Mouse (Mus musculus): ENCODE data around the gene 4930442H23Rik.

Gene 4930442H23Rik

DNA sequence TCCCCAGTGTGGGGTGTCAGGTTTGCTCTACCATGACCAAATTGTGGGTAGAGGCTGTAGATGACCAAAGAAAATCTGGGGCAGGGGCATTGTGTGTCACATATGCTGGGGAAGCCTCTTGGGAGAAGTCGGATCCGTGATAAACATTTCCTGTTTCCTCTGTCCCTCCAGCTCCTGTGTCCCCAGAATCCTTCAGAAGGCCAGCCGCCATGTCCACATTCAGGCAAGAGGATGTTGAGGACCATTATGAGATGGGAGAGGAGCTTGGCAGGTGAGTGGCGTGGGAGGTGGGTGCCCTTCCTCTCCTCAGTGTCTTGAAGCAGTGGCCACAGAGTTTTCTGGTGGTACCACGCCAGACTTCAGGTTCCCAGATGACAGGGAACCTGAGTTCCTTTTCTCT, at the start of gene 4930442H23Rik:
4930442H23Rik (minus strand) TSS at position 45 of the 400 bp plus-strand sequence.
- TF ChIP-seq GATA4 (IDR thresholded peaks at IDR 0.05; ENCODE audit: insufficient replicate concordance, low read length) = no peak

DNA sequence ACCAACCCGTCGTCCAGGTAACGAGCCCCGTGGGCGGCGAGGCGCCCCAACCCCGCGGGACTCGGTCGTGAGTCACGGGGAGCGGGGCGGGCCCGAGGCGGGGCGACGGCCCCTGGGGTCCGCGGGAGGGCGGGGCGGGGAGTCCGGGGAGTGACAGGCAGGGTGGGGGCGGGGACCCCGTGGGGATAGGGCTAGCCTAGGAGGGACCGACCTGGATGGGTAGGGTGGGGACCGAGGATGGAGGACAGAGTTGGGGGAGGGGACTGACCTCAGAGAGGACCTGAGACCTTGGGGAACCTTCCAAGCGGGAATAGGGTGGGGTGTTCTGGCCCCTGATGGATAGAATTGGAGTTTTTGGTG, 49.6 kb upstream of the 4930442H23Rik start:
- no peak for TF ChIP-seq GATA4 (IDR thresholded peaks at IDR 0.05; ENCODE audit: insufficient replicate concordance, low read length)

DNA sequence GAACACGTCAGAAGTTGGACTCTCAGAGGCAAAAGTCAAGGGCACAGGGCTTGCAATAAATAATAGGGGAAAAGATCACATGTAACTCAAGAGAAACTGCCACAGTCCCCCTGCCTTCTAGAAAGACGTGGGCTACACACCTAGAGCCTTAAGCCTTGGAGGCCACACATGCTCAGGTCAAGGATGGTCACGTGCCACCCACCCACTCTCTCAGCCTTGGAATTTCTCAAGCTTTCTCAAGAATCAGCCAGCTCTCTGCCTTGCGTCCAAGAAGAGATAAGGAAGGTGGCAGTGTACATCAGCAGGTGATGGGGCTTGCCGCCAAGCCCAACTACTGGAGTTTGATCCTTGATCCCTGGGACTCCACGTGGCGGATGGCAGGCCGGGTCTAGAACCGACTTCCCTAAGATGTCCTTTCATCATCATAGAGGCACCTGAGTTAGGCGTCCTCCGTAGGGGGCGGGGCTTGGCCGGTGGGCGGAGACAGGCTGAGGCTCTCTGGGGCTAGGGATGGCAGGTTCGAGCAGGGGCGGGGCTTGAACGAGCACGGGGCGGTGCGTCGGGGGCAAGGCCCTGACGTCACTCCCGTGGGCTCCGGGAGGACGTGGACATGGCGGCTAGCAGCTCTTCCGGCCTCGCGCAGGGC, 49.1 kb upstream of the 4930442H23Rik start, which contains the start of gene Zfr2:
Zfr2 (plus strand) TSS at position 576 of the 646 bp plus-strand sequence.
- peak; percentile 37; the same call in 1 of the 2 replicates for TF ChIP-seq GATA4 (IDR thresholded peaks at IDR 0.05; ENCODE audit: insufficient replicate concordance, low read length)

DNA sequence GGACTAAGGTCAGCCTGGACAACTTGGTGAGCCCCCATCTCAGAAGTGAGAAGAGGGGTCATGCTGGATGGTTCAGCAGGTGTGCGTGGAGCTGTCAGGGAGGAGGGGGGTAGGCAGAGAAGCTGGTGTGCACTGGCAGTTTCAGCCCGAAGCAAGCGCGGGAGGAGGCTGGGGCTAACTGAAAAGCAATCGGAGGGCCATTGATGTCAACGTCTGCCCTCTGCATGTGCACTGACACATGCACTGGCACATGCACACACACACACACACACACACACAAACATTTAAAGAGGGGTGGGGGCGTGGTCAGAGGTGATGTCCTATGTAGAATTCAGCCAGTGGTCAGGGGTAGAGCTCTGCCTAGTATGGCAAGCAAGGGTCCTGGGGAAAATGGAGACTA, 47.8 kb upstream of the 4930442H23Rik start:
- TF ChIP-seq GATA4 (IDR thresholded peaks at IDR 0.05; ENCODE audit: insufficient replicate concordance, low read length) = no peak

DNA sequence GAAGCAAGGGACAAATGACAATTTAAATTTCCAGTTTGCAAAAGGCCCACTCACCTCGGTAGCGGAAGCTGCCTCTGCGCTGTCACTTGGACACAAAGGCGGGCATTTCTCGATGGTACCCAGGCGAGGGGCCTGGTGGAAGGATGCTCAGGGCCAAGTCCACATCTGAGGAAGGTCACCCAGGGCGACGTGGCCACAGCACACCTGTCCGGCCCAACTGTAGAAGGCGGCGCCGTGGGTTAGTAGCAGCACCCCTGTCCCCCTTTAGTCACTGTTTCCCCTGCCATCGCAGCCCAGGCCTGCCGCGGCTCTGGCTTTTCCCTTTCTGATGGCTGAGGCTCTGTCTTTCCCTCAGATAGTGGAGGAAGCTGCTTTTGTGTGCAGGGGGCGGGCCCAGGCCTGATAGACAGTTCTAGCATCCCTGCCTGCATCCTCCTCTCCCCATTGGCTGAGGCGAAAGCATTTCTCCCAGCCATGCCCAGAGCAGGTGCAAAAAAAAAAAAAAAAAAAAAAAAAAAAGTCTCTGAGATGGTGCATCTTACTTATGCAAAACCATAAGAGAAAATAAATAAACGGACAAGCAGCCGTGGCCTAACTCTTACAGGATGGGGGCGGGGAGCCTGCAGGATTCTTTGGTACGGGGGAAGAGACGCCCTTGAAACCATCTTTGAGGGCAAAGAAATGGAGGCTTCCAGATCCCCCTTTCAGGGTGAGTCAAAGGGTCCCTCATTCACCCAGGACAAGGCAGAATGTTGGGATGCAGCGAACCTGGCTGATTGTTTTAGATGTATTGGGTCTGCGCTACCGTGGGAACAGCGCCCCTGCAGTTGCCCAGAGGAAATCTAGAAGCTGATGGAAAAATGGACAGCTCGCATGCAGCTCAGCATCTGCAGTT, 47.0 kb upstream of the 4930442H23Rik start, which contains the start of gene Atcay:
Atcay (minus strand) TSS at position 396 of the 895 bp plus-strand sequence.
- no peak for TF ChIP-seq GATA4 (IDR thresholded peaks at IDR 0.05; ENCODE audit: insufficient replicate concordance, low read length)

DNA sequence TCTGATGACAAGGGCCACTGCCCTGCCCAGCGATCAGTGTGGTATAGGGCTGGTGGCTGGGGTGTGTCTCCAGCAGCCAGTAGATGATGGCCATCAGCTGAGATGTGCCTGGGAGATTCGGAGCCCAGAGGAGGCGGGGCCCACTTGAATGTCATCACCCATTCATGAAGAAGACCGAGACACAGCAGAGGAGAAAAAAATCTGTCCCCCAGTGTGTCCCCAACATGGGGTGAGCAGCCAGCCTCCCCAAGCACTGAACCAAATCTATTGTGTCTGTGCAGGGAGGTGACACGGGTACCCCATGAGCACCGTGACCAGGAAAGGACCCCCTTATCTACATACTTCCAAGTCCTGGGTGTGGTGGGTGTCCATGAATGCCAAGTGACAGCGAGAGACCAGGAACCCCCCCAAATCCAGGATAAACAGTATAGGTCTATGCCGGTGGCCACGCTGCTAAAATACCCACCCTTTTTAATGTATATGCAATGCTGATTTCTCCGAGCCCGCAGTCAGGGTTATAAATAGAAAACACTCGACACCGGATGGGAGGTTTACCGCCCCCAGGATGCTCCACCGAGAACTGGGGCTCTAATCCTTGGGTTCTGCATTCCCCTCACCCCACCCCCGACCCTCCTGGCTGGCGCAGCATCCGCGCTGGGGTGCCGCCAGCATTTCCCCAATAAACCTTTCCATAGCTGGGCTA, 46.2 kb upstream of the 4930442H23Rik start:
- TF ChIP-seq GATA4 (IDR thresholded peaks at IDR 0.05; ENCODE audit: insufficient replicate concordance, low read length) = no peak

DNA sequence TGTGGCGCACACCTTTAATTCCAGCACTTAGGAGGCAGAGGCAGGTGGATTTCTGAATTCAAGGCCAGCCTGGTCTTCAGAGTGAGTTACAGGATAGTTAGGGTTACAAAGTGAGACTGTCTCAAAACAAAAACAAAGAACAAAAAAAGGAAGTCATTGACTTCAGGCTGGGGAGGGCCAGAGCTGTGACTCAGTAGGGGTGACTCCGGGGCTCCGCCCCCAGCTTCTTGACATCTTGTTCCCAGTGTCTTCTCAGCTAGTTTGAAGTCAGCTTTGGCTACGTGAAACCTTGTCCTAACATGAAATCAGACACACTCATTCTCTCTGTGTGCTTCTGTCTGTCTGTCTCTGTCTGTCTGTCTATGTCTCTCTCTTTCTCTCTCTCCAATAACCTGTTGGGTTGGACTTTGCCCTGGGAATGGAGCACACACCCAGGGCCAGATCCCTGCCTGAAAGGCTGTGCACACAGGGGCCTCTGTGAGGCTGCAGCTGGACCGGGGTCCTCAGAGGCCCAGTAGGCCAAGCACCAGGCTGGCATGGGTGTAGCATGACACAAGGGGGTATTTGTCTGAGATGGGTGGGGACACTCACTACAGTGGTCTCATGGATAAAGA, 37.9 kb upstream of the 4930442H23Rik start:
- TF ChIP-seq GATA4 (IDR thresholded peaks at IDR 0.05; ENCODE audit: insufficient replicate concordance, low read length) = no peak

DNA sequence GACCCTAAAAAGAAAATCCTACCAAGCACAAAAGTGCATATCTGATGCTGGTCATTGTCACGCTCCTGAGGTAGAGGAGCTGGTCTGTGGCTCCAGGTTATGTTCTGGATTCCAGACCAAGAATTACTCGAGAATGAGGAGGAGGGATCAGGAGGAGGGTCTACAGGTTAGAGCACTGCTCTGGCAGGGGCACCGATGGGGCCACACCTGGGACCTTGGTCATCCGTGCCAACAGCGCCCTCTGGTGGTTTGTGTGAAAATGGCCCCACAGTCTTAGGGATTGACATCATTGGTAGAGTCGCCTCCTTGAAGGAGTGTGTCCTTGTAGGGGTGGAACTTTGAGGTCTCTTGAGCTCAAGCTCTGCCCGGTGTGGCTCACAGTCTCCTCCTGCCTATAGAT, 34.3 kb upstream of the 4930442H23Rik start:
- no peak for TF ChIP-seq GATA4 (IDR thresholded peaks at IDR 0.05; ENCODE audit: insufficient replicate concordance, low read length)

DNA sequence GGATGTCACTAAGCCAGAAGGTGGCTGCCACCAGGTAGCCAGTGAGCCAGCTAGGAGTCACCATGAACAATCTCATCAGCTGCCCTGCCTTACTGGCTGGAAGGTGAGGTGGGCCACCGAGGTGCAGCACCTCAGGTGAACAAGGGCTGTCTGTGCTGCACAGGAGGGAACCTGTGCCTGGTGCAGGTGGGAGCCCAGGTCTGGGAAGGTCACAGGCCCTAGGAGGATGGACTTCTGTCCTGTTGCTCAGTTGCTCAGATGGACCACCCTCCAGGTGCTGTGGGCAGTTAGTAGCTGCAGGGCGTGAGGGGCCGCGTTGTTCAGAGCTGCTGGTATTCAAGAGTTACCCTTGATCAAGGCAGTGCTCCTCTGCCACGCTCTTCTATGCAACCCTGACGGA, 33.2 kb upstream of the 4930442H23Rik start:
- no peak for TF ChIP-seq GATA4 (IDR thresholded peaks at IDR 0.05; ENCODE audit: insufficient replicate concordance, low read length)

DNA sequence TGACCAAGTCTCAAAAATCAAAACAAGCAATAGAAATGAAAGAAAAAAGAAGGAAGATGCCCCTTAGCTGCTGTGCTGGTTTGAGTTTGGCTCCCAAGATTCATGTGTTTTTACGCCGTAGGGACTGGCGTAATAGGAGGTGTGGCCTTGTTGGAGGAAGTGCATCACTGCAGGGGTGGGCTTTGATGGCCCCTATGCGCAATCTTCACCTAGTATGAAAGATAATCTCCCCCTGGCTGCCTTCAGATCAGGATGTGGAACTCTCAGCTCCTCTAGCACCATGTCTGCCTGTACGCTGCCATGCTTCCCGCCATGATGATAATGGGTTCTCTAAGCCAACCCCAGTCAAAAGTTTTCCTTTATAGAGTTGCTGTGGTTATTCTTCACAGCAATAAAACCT, 32.6 kb upstream of the 4930442H23Rik start:
- TF ChIP-seq GATA4 (IDR thresholded peaks at IDR 0.05; ENCODE audit: insufficient replicate concordance, low read length) = no peak

DNA sequence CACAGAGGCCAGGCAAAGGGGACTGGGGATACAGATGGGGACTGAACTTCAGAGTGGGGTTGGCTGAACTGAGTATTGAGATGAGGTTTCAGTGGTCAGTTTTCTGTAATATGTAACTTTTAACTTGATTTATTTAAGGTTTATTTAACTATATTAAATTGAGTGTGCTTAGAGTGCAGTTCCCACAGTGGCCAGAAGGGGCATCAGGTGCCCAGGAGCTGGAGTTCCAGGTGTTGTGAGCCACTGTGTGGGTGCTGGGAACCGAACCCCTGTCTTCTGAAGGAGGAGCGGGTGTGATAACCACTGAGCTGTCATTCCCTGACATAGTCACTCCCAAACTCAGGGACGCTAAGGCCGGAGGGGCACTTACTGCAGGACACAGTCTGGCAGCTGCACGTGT, 26.5 kb upstream of the 4930442H23Rik start:
- TF ChIP-seq GATA4 (IDR thresholded peaks at IDR 0.05; ENCODE audit: insufficient replicate concordance, low read length) = no peak

DNA sequence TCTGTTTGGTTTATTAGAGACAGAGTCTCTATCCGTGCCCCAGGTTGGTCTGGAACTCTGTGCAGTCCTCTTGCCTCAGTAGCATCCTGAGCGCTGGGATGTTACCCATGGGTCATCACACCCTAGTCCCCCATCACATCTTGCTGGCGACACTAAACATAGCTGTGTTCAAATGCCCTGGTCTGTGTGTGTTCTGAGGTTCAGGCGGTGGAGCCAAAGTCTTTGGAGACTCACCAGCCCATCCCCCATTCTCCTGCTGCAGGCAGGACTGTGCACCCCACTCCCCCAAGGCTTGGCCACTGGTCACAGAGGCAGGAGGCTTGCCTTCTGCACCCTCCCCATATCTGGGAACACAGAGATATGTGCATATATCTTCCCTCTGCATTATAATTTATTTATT, 20.5 kb upstream of the 4930442H23Rik start:
- TF ChIP-seq GATA4 (IDR thresholded peaks at IDR 0.05; ENCODE audit: insufficient replicate concordance, low read length) = no peak

DNA sequence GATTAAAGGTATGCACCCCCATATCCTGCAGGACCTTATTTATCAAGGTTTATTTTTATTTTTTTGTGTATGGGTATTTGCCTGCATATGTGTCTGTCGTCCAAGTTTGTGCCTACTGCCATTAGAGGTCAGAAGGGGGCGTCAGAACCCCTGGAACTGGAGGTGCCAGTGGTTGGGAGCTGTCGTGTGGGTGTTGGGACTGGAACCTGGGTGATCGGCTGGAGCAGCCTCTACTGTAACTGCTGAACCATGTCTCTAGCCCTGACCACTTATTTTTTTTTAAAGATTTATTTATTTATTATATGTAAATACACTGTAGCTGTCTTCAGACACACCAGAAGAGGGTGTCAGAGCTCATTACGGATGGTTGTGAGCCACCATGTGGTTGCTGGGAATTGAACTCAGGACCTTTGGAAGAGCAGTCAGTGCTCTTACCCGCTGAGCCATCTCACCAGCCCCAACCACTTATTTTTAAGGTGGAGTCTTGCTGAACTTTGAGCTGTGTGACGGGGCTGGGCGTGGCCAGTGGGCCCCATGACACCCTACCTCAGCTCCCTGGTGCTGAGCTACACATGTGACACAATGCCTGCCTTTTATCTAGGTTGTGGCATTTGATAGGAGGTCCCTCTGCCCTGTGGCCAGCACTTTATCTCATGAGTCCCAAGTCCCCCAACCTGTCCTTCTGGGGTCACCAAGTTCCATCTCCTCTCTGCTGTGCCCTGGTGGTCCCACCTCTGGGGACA, 19.5 kb upstream of the 4930442H23Rik start:
- TF ChIP-seq GATA4 (IDR thresholded peaks at IDR 0.05; ENCODE audit: insufficient replicate concordance, low read length) = no peak

All from liver, adult (tissue).